8 mouse cellular contexts compared by ENCODE assay signal in genomic region chr11:88618732-88619309, GRCm38 (mm10).
DNase-seq lines count a peak whose midpoint lies in the region; ATAC-seq and TF ChIP-seq lines count a peak whose summit lies in the region.

No protein-coding gene starts in this region.

- no peak overlapping the region for H3K4me2 ChIP-seq in limb, embryonic 12.5 days
- no peak overlapping the region for H3K4me2 ChIP-seq in hindbrain, embryonic 12.5 days (replicated peaks)
- H3K4me2 ChIP-seq in liver, embryonic 12.5 days: no peak overlapping the region

- H3K27me3 ChIP-seq in limb, embryonic 12.5 days: no peaks in the 10 kb centered on the region
- H3K27me3 ChIP-seq in limb, embryonic 10.5 days (ENCODE audit: low read depth, poor library complexity, severe bottlenecking): no peaks in the 10 kb centered on the region
- no peaks in the 10 kb centered on the region for H3K27me3 ChIP-seq in hindbrain, embryonic 12.5 days
- no peaks in the 10 kb centered on the region for H3K27me3 ChIP-seq in liver, embryonic 12.5 days (replicated peaks)

- no peak overlapping the region for H3K4me3 ChIP-seq in limb, embryonic 12.5 days (replicated peaks)
- no peak overlapping the region for H3K4me3 ChIP-seq in limb, embryonic 10.5 days
- no peak overlapping the region for H3K4me3 ChIP-seq in gastrocnemius, adult 2 months
- H3K4me3 ChIP-seq in hindbrain, embryonic 12.5 days: no peak overlapping the region
- no peak overlapping the region for H3K4me3 ChIP-seq in liver, embryonic 12.5 days

- no peaks in the 10 kb centered on the region for H3K9me3 ChIP-seq in limb, embryonic 12.5 days
- H3K9me3 ChIP-seq in limb, embryonic 10.5 days (replicated peaks): no peaks in the 10 kb centered on the region
- no peaks in the 10 kb centered on the region for H3K9me3 ChIP-seq in hindbrain, embryonic 12.5 days (replicated peaks)
- no peaks in the 10 kb centered on the region for H3K9me3 ChIP-seq in liver, embryonic 12.5 days (replicated peaks)

- ATAC-seq in limb, embryonic 12.5 days (ENCODE audit: insufficient number of reproducible peaks, insufficient read depth, low FRiP score, low TSS enrichment, low read depth): no peak
- ATAC-seq in hindbrain, embryonic 12.5 days (ENCODE audit: low FRiP score): peak; percentile 35
- peak; percentile 36 for ATAC-seq in liver, embryonic 12.5 days
- ATAC-seq in erythroblast, adult 5-6 weeks (replicated peaks; ENCODE audit: low FRiP score, poor library complexity, severe bottlenecking): no peak

- intact Hi-C loops in gastrocnemius, adult 2 months (cut with DNase I): no loop called here

- TF ChIP-seq CTCF in gastrocnemius, adult 2 months (IDR thresholded peaks at IDR 0.05): no peak; the same call in 1 of the 2 replicates

- WGBS in limb, embryonic 12.5 days: 39% methylated on average over 9 of the region's 9 CpGs
- whole genome bisulfite sequencing in limb, embryonic 10.5 days: 37% methylated on average over 9 of the region's 9 CpGs
- WGBS in hindbrain, embryonic 12.5 days: 30% methylated on average over 9 of the region's 9 CpGs
- 43% methylated on average over 9 of the region's 9 CpGs for WGBS in liver, embryonic 12.5 days (ENCODE audit: insufficient replicate concordance)

- peaks cover 56% of the 10 kb centered on the region for H3K4me1 ChIP-seq in limb, embryonic 12.5 days (replicated peaks)
- H3K4me1 ChIP-seq in limb, embryonic 10.5 days: peaks cover 67% of the 10 kb centered on the region
- H3K4me1 ChIP-seq in hindbrain, embryonic 12.5 days: peaks cover 65% of the 10 kb centered on the region
- H3K4me1 ChIP-seq in liver, embryonic 12.5 days: peaks cover 77% of the 10 kb centered on the region

- H3K27ac ChIP-seq in limb, embryonic 12.5 days: 0 out of 2 replicates have a peak overlapping the region, but pooled peaks have one; percentile 25
- H3K27ac ChIP-seq in limb, embryonic 10.5 days: no peak overlapping the region
- peak overlapping the region; percentile 85 for H3K27ac ChIP-seq in gastrocnemius, adult 2 months
- peak overlapping the region; percentile 62; the same call in 1 of the 2 replicates for H3K27ac ChIP-seq in hindbrain, embryonic 12.5 days
- H3K27ac ChIP-seq in liver, embryonic 12.5 days: 0 out of 2 replicates have a peak overlapping the region, but pooled peaks have one; percentile 10

- H3K9ac ChIP-seq in limb, embryonic 12.5 days (replicated peaks): no peak overlapping the region
- H3K9ac ChIP-seq in hindbrain, embryonic 12.5 days: no peak overlapping the region
- H3K9ac ChIP-seq in liver, embryonic 12.5 days: no peak overlapping the region

- DNase-seq in limb, embryonic 10.5 days (ENCODE audit: low spot score): no peak
- DNase-seq in gastrocnemius, adult 2 months: peak; percentile 86
- peak; percentile 57 to 85 for DNase-seq in natural killer cell, adult 2 months (ENCODE audit: low spot score in 2 of 2)
- DNase-seq in left cerebral cortex, adult 8-10 months (ENCODE audit: low spot score in 2 of 2): no peak

- peaks cover 5% of the 10 kb centered on the region; the same call in 1 of the 2 replicates for H3K36me3 ChIP-seq in limb, embryonic 12.5 days
- peaks cover 42% of the 10 kb centered on the region for H3K36me3 ChIP-seq in limb, embryonic 10.5 days
- no peaks in the 10 kb centered on the region for H3K36me3 ChIP-seq in hindbrain, embryonic 12.5 days
- peaks cover 4% of the 10 kb centered on the region; the same call in 1 of the 2 replicates for H3K36me3 ChIP-seq in liver, embryonic 12.5 days

Comparison
In these comparisons a context has a peak if more than half of its experiments do, and no peak if none do; other contexts are left out.
1. ATAC-seq: peak in hindbrain, embryonic 12.5 days (single experiment) and liver, embryonic 12.5 days (single experiment); none in limb, embryonic 12.5 days (single experiment) and erythroblast, adult 5-6 weeks (single experiment).
2. DNase-seq: peak in gastrocnemius, adult 2 months (single experiment) and natural killer cell, adult 2 months (2 of 2); none in limb, embryonic 10.5 days (single experiment) and left cerebral cortex, adult 8-10 months (0 of 2).